Mouse (Mus musculus) forebrain, embryonic 11.5 days (tissue): ENCODE data around the gene Unc5a. TPM values are rescaled to one million over a fixed set of nuclear protein-coding genes. Genes with fewer than 3 reads are reported as not detected.
A peak's percentile ranks its signal among the peaks of the same experiment; 100 is the strongest.

ENCODE experiments used
- ATAC-seq: fragments of 200-750 bp; cut with Nextera tagmentation; replicated peaks from 2 replicates; pipeline ENCODE4 v1.8.0; 2017; ENCODE audit warnings: moderate TSS enrichment; ENCODE audit not compliant: low FRiP score
- DNase-seq: peaks from one replicate; pipeline ENCODE4 v3.0.0-alpha.2; 2017; ENCODE audit warnings: low spot score
- H3K27ac ChIP-seq: fragments of 300-500 bp; sonication (generic); 2 replicates; pipeline ENCODE4 v1.5.1; 2014; ENCODE audit warnings: low read depth, low read length
- H3K27me3 ChIP-seq: fragments of 300-500 bp; sonication (generic); 2 replicates; pipeline ENCODE4 v1.6.1; 2014; ENCODE audit warnings: mild to moderate bottlenecking, low read length, mixed read lengths; ENCODE audit not compliant: control insufficient read depth, insufficient read depth
- H3K36me3 ChIP-seq: fragments of 300-500 bp; sonication (generic); 2 replicates; pipeline ENCODE4 v1.6.1; 2014; ENCODE audit warnings: mild to moderate bottlenecking, low read length, moderate library complexity, mixed read lengths; ENCODE audit not compliant: control insufficient read depth, insufficient read depth
- H3K4me1 ChIP-seq: fragments of 300-500 bp; sonication (generic); replicated peaks from 2 replicates; pipeline ENCODE4 v1.6.1; 2014; ENCODE audit warnings: low read length, mixed read lengths; ENCODE audit not compliant: control insufficient read depth, insufficient read depth
- H3K4me2 ChIP-seq: fragments of 300-500 bp; sonication (generic); 2 replicates; pipeline ENCODE4 v1.6.1; 2014; ENCODE audit warnings: low read depth, mild to moderate bottlenecking, low read length, moderate library complexity, mixed read lengths; ENCODE audit not compliant: severe bottlenecking
- H3K4me3 ChIP-seq: fragments of 300-500 bp; sonication (generic); 2 replicates; pipeline ENCODE4 v1.5.1; 2014; ENCODE audit warnings: low read depth, low read length
- H3K9ac ChIP-seq: fragments of 300-500 bp; sonication (generic); 2 replicates; pipeline ENCODE4 v1.6.1; 2014; ENCODE audit warnings: low read length
- H3K9me3 ChIP-seq: fragments of 300-500 bp; sonication (generic); 2 replicates; pipeline ENCODE4 v1.6.1; 2016; ENCODE audit warnings: low read length, mixed read lengths; ENCODE audit not compliant: control insufficient read depth
- WGBS: fragments of 180-500 bp; shearing (Covaris S2); extraction: QIAGEN DNeasy Blood & Tissue Kit; methylation state at CpG from one replicate; pipeline ENCODE4 v1.1.7; 2014; 5-methylcytosine and 5-hydroxymethylcytosine counted together
- polyA plus RNA-seq: library from polyadenylated mRNA; unstranded; fragments of >200 nt; fragmentation: Nextera tagmentation; extraction: Ambion mirVana; gene quantifications from 2 replicates; pipeline ENCODE4 v1.2.1, GENCODE M21; 2014

The Unc5a gene
- polyA plus RNA-seq, 1 experiment from 2014 or later, result 3.7 TPM

GRCm38 (mm10) chr13:54980957-54981356 lies 31.7 kb downstream of the Unc5a start:
- H3K27ac ChIP-seq, result no peak overlapping the region
- H3K4me3 ChIP-seq, result no peak overlapping the region
- no peaks in the 10 kb centered on the region for H3K36me3 ChIP-seq
- no peak overlapping the region for H3K4me2 ChIP-seq
- no peaks in the 10 kb centered on the region for H3K9me3 ChIP-seq
- H3K27me3 ChIP-seq, result peaks cover 6% of the 10 kb centered on the region; the same call in 1 of the 2 replicates
- ATAC-seq (no peak), DNase-seq (no peak)
- H3K4me1 ChIP-seq, result peaks cover 13% of the 10 kb centered on the region; the same call in 1 of the 2 replicates
- WGBS, result 60% methylated on average over 12 of the region's 12 CpGs
- no peak overlapping the region for H3K9ac ChIP-seq

GRCm38 (mm10) chr13:54983001-54983400 lies 33.8 kb downstream of the Unc5a start:
- no peaks in the 10 kb centered on the region for H3K36me3 ChIP-seq
- H3K27me3 ChIP-seq, result peaks cover 6% of the 10 kb centered on the region; the same call in 1 of the 2 replicates
- H3K9me3 ChIP-seq, result no peaks in the 10 kb centered on the region
- WGBS, result 88% methylated on average over 8 of the region's 8 CpGs
- peaks cover 12% of the 10 kb centered on the region; the same call in 1 of the 2 replicates for H3K4me1 ChIP-seq
- no peak overlapping the region for H3K27ac ChIP-seq
- no peak overlapping the region for H3K4me2 ChIP-seq
- no peak overlapping the region for H3K9ac ChIP-seq
- ATAC-seq (no peak), DNase-seq (no peak)
- no peak overlapping the region for H3K4me3 ChIP-seq

- no peaks in the 10 kb centered on the region for H3K36me3 ChIP-seq
- H3K4me1 ChIP-seq, result peaks cover 12% of the 10 kb centered on the region; the same call in 1 of the 2 replicates
- no peak for ATAC-seq
- peaks cover 6% of the 10 kb centered on the region; the same call in 1 of the 2 replicates for H3K27me3 ChIP-seq
- no peak overlapping the region for H3K4me2 ChIP-seq
- no peak overlapping the region for H3K27ac ChIP-seq
- 71% methylated on average over 2 of the region's 2 CpGs for WGBS
- no peak overlapping the region for H3K9ac ChIP-seq
- DNase-seq, result peak; percentile 64
- H3K4me3 ChIP-seq, result no peak overlapping the region
- no peaks in the 10 kb centered on the region for H3K9me3 ChIP-seq
These were observed 34.4 kb downstream of the Unc5a start for GRCm38 (mm10) chr13:54983614-54984013.

- Histone ChIP-seq H3K9me3 (no peaks in the 10 kb centered on the region), H3K27me3 (peaks cover 5% of the 10 kb centered on the region), H3K9ac (no peak overlapping the region), H3K4me1 (peaks cover 2% of the 10 kb centered on the region; the same call in 1 of the 2 replicates), H3K4me3 (no peak overlapping the region), H3K27ac (no peak overlapping the region), H3K4me2 (no peak overlapping the region), H3K36me3 (no peaks in the 10 kb centered on the region)
- ATAC-seq (no peak), DNase-seq (no peak)
- 84% methylated on average over 9 of the region's 9 CpGs for WGBS
These were observed 38.2 kb downstream of the Unc5a start for GRCm38 (mm10) chr13:54987405-54987804.

GRCm38 (mm10) chr13:54988181-54988760 lies 39.1 kb downstream of the Unc5a start:
- no peak overlapping the region; the same call in 1 of the 2 replicates for H3K9ac ChIP-seq
- H3K36me3 ChIP-seq, result no peaks in the 10 kb centered on the region
- ATAC-seq (no peak), DNase-seq (no peak)
- WGBS, result 56% methylated on average over 7 of the region's 7 CpGs
- H3K4me1 ChIP-seq, result peaks cover 5% of the 10 kb centered on the region; the same call in 1 of the 2 replicates
- no peak overlapping the region for H3K4me3 ChIP-seq
- H3K27me3 ChIP-seq, result peaks cover 3% of the 10 kb centered on the region
- no peak overlapping the region for H3K4me2 ChIP-seq
- H3K9me3 ChIP-seq, result no peaks in the 10 kb centered on the region
- no peak overlapping the region for H3K27ac ChIP-seq

- peaks cover 3% of the 10 kb centered on the region for H3K27me3 ChIP-seq
- 83% methylated on average over 7 of the region's 7 CpGs for WGBS
- ATAC-seq (no peak), DNase-seq (no peak)
- H3K27ac ChIP-seq, result no peak overlapping the region
- no peak overlapping the region for H3K4me2 ChIP-seq
- H3K9ac ChIP-seq, result no peak overlapping the region
- no peak overlapping the region for H3K4me3 ChIP-seq
- H3K36me3 ChIP-seq, result no peaks in the 10 kb centered on the region
- H3K9me3 ChIP-seq, result no peaks in the 10 kb centered on the region
- H3K4me1 ChIP-seq, result peaks cover 19% of the 10 kb centered on the region
These were observed 43.0 kb downstream of the Unc5a start for GRCm38 (mm10) chr13:54992215-54992614.

GRCm38 (mm10) chr13:54994576-54994975 lies 45.4 kb downstream of the Unc5a start:
- peaks cover 18% of the 10 kb centered on the region for H3K4me1 ChIP-seq
- no peak overlapping the region for H3K4me3 ChIP-seq
- no peaks in the 10 kb centered on the region for H3K9me3 ChIP-seq
- no peak; the same call in 1 of the 2 replicates for ATAC-seq
- H3K27me3 ChIP-seq, result peaks cover 3% of the 10 kb centered on the region
- 0% methylated on average over 4 of the region's 4 CpGs for WGBS
- DNase-seq, result peak; percentile 62
- 0 out of 2 replicates have a peak overlapping the region, but pooled peaks have one; percentile 48 for H3K27ac ChIP-seq
- no peaks in the 10 kb centered on the region for H3K36me3 ChIP-seq
- 0 out of 2 replicates have a peak overlapping the region, but pooled peaks have one; percentile 21 for H3K4me2 ChIP-seq
- H3K9ac ChIP-seq, result no peak overlapping the region

GRCm38 (mm10) chr13:54995161-54995560 lies 46.0 kb downstream of the Unc5a start:
- WGBS, result 46% methylated on average over 6 of the region's 6 CpGs
- Histone ChIP-seq H3K9ac (no peak overlapping the region), H3K27ac (no peak overlapping the region), H3K4me3 (no peak overlapping the region), H3K9me3 (no peaks in the 10 kb centered on the region), H3K4me1 (peaks cover 18% of the 10 kb centered on the region), H3K4me2 (no peak overlapping the region), H3K27me3 (peaks cover 3% of the 10 kb centered on the region), H3K36me3 (no peaks in the 10 kb centered on the region)
- ATAC-seq (no peak; the same call in 1 of the 2 replicates), DNase-seq (no peak)

- H3K4me1 ChIP-seq, result peaks cover 18% of the 10 kb centered on the region
- WGBS, result 83% methylated on average over 8 of the region's 8 CpGs
- DNase-seq, result no peak
- no peaks in the 10 kb centered on the region; the same call in none of the 2 replicates for H3K27me3 ChIP-seq
- no peaks in the 10 kb centered on the region for H3K9me3 ChIP-seq
- H3K9ac ChIP-seq, result no peak overlapping the region
- no peak overlapping the region for H3K4me3 ChIP-seq
- H3K4me2 ChIP-seq, result no peak overlapping the region
- no peak for ATAC-seq
- H3K36me3 ChIP-seq, result no peaks in the 10 kb centered on the region
- no peak overlapping the region for H3K27ac ChIP-seq
These were observed 48.4 kb downstream of the Unc5a start for GRCm38 (mm10) chr13:54997568-54997967.
